Mouse (Mus musculus): ENCODE results near the gene Entpd2. TPM values are rescaled to one million over a fixed set of nuclear protein-coding genes. Genes with fewer than 3 reads are reported as not detected.

Entpd2 gene
- polyA plus RNA-seq (2015; fragmentation: Nextera tagmentation; extraction: Ambion mirVana) = 0.87 and 1.1 TPM in 2 replicates

DNA sequence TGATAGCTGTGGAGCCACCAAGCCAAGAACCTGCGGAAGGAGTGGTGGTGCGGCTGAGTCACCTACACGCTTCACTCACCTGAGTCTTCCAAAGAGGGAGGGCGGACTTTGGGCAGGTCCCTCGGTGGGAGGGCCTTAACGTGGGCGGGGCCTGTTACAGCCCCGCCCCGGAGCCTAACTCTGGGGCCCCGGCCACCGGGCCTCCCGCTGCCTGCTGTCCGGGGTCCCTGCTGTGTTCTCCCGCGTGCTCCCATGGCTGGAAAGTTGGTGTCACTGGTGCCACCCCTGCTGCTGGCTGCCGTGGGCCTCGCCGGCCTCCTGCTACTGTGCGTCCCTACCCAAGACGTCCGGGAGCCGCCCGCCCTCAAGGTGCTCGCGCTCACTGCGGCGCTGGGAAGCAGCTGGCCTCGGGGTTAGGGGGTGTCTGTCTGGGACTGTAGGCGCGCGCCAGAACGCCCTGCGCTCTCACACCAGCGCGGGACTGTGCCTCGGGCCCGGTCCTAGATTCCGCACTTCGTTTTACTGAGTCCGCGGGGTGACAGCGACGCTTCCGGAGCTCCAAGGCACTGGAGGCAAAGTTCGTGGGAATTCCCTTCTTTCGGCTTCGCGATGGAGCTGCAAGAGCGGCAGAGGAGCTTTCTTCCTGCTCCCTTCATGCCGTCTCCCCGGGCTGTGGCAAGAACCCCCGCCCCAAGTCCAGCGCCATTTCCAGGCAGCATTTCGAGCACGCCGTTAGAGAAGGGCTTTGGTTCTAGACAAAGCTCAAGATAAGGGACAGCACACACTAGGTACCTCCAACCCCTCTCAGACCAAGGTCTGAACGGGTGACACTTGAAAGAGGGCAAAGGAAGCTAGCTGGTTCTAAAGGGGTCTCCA is at the start of gene Entpd2:
TSS of gene Entpd2 (plus strand) at position 154 of the 876 bp plus-strand sequence.
- H3K9me3 ChIP-seq = no peaks in the 10 kb centered on the region
- peaks cover 30% of the 10 kb centered on the region for H3K4me1 ChIP-seq
- peak within 1 kb of the TSS; percentile 58 for H3K9ac ChIP-seq
- H3K27ac ChIP-seq = no peak within 1 kb of the TSS
- 0 out of 2 replicates have a peak, but pooled peaks have one; percentile 16 for ATAC-seq (ENCODE audit: insufficient number of reproducible peaks, insufficient read depth, low FRiP score, low TSS enrichment, low read depth)
- H3K27me3 ChIP-seq = peaks cover 73% of the 10 kb centered on the region
- H3K4me3 ChIP-seq = peak within 1 kb of the TSS; percentile 42
- H3K4me2 ChIP-seq = peak within 1 kb of the TSS; percentile 74
- H3K36me3 ChIP-seq = no peaks in the 10 kb centered on the region
- 1% methylated on average over 57 of the region's 57 CpGs for WGBS

DNA sequence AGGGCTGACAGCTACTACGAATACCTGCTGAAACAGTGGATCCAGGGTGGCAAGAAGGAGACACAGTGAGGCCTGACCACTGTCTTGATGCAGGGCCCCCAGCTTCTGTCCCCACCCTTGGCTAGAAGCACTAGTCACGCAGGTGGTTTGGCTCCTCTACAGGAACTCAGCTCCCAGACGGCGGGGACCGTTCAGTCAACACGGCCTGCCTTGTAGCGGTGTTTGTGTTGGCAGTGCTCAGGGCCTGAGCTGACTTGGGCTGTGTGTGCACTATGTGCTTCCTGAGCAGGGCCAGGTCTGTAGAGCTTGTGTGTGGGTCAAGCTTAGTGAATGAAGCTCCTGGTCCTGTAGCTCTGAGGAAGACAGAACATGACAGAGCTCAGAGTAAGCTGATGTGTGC is 47.5 kb upstream of the Entpd2 start:
- Histone ChIP-seq H3K27me3 (no peaks in the 10 kb centered on the region), H3K27ac (no peak overlapping the region), H3K4me1 (no peaks in the 10 kb centered on the region), H3K9me3 (no peaks in the 10 kb centered on the region), H3K4me2 (no peak overlapping the region), H3K36me3 (peaks cover 97% of the 10 kb centered on the region), H3K9ac (no peak overlapping the region), H3K4me3 (no peak overlapping the region)
- no peak for ATAC-seq (ENCODE audit: insufficient number of reproducible peaks, insufficient read depth, low FRiP score, low TSS enrichment, low read depth)
- 94% methylated on average over 7 of the region's 7 CpGs for WGBS

DNA sequence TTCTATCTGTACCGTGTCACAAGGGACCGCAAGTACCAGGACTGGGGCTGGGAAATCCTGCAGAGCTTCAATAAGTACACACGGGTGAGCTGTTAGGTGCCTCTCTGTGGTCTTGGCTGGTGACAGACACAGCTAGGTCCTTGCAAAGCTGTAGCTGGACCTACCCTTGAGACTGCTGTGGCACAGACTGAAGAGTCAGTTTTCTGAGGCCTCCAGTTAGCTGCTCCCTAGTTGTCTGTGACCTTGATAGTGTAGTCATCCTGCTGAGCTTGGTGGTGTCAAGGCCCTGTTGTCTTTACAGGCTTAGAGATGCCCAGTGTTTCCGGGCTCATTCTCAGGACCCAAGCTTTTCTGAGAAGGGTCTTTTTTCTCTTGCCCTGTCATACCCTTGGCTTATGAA is 46.2 kb upstream of the Entpd2 start:
- WGBS = 96% methylated on average over 4 of the region's 4 CpGs
- Histone ChIP-seq H3K9me3 (no peaks in the 10 kb centered on the region), H3K4me3 (no peak overlapping the region), H3K9ac (no peak overlapping the region), H3K27ac (no peak overlapping the region), H3K27me3 (no peaks in the 10 kb centered on the region), H3K4me2 (no peak overlapping the region), H3K4me1 (no peaks in the 10 kb centered on the region), H3K36me3 (peaks cover 90% of the 10 kb centered on the region)
- ATAC-seq (ENCODE audit: insufficient number of reproducible peaks, insufficient read depth, low FRiP score, low TSS enrichment, low read depth) = no peak

DNA sequence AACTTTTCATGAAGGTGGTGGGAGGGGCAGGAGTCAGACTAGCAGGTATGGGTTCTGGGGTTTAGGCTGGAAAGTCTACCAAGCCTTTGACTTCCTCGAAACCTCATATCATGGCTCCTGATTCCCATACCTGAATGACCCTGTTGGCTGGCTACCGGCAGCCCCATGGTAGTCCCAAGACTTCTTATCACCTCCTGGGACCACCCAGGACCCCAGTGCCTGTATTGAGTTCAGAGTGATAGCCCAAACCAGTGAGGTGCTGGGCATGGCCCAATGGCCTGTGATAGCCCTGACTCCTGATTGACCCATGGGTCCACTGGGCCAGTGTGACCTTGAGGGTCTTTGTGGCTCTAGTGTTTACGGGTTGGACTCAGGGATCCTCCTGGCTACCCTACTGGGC is 45.0 kb upstream of the Entpd2 start:
- no peak overlapping the region for H3K27ac ChIP-seq
- 93% methylated on average over 3 of the region's 3 CpGs for whole genome bisulfite sequencing

DNA sequence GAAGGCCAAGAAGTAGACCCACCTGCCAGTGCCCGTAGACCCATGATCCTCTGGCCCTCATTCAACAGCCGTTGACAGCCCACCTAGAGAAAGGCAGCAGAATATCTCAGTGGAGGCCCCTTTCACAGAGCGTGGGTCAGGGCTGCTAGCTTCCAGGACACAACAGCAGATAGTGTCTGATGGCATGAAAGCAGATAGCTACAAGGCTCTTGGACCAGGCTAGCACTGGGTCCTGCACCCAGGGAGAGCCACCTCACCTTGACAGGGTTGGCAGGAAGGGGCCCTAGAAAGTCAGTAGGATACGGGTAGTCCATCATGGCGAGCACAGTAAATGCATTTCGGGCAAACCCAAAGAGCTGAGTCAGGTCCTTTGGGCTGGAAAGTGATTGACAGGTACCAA is 41.5 kb upstream of the Entpd2 start:
- Histone ChIP-seq H3K4me3 (no peak overlapping the region), H3K9ac (no peak overlapping the region), H3K36me3 (peaks cover 50% of the 10 kb centered on the region), H3K9me3 (no peaks in the 10 kb centered on the region), H3K4me1 (peaks cover 26% of the 10 kb centered on the region), H3K27ac (no peak overlapping the region), H3K4me2 (no peak overlapping the region), H3K27me3 (no peaks in the 10 kb centered on the region)
- no peak for ATAC-seq (ENCODE audit: insufficient number of reproducible peaks, insufficient read depth, low FRiP score, low TSS enrichment, low read depth)
- 88% methylated on average over 6 of the region's 6 CpGs for WGBS

More for the DNA sequence above, 45.0 kb upstream of the Entpd2 start:
- H3K9me3 ChIP-seq = no peaks in the 10 kb centered on the region
- H3K36me3 ChIP-seq = peaks cover 82% of the 10 kb centered on the region
- H3K4me2 ChIP-seq = no peak overlapping the region
- H3K9ac ChIP-seq = no peak overlapping the region
- H3K4me1 ChIP-seq = peaks cover 11% of the 10 kb centered on the region
- no peak overlapping the region for H3K4me3 ChIP-seq
- ATAC-seq (ENCODE audit: insufficient number of reproducible peaks, insufficient read depth, low FRiP score, low TSS enrichment, low read depth) = no peak
- H3K27me3 ChIP-seq = no peaks in the 10 kb centered on the region

DNA sequence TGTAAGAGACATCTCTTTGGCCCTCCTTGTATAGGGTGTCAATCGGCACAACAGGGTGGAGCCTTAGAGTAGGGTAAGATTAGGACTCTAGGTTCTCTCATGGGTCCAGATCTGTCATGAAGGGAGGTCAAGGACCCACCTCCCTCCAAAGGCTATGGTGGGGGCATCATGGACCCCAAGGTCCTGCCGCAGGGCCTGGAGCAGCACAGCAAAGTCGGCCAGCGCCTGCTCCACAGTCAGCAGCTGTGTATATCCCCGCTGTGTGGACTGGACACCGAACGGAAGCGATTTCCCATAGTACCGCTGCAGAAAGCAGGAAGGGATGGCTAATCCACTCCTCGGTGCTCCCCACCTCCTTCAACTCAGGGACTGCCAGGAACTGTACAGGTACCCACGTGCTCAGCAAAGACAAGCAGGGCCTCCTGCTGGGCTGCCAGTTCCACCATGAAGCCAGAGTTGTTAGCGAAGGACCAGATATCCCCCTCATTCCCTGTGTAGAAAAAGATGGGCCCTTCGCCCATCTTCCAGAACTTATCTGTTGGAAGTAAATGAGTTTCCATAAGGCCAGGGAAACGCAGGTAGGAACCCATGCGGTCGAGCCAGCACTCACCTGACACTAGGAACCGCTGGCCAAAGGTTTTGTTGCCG is 40.1 kb upstream of the Entpd2 start:
- Histone ChIP-seq H3K4me1 (peaks cover 26% of the 10 kb centered on the region), H3K4me3 (peak overlapping the region; percentile 62), H3K4me2 (peak overlapping the region; percentile 91), H3K36me3 (peaks cover 37% of the 10 kb centered on the region), H3K9me3 (no peaks in the 10 kb centered on the region), H3K27ac (no peak overlapping the region), H3K27me3 (no peaks in the 10 kb centered on the region), H3K9ac (peak overlapping the region; percentile 76)
- peak; percentile 23; the same call in 1 of the 2 replicates for ATAC-seq (ENCODE audit: insufficient number of reproducible peaks, insufficient read depth, low FRiP score, low TSS enrichment, low read depth)
- WGBS = 36% methylated on average over 18 of the region's 18 CpGs

DNA sequence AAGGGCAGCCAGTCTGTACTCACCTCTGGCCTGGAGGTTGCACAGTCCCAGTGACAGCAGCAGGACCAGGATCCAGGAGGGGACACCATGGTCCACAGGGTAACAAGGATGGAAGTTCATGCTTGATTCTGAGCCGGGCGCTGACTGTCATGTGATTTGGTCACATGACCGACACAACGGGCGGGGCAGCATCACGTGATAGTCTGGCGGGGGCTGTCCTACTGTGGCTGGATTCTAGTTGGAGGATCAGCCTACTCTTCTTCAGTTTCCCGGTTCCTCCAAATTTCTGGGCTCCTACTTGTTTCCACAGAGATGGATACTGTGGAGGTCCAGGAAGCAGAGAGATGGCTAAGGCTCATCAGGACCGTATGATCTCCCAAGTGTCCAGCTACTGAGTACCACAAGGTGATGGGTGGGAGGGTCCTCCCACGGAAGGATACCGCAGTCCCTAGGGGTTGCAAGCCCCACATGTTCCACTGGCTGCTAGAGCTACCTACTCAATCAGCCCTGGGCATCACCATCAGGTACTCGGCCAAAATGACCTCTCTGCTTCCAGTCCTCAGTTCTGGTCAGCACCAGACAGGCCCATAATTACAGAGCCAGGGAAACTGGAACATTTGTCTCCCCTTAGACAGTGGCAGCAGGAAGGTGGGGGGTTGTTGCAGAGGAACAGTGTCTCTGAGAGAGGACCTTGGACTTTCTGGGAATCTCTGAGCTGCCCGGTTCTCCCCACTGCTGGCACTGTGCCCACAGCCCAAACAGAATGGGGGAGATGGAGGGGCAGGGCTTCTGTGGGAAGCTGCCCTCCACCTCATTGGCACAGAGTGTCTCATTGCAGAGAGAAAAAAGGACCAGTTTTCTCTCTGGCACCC is 39.2 kb upstream of the Entpd2 start, which contains the start of gene Dpp7:
TSS of gene Dpp7 (minus strand) at position 152 of the 872 bp plus-strand sequence.
- no peaks in the 10 kb centered on the region for H3K27me3 ChIP-seq
- peak within 1 kb of the TSS; percentile 76 for H3K9ac ChIP-seq
- peak within 1 kb of the TSS; percentile 91 for H3K4me2 ChIP-seq
- H3K27ac ChIP-seq = no peak within 1 kb of the TSS
- ATAC-seq (ENCODE audit: insufficient number of reproducible peaks, insufficient read depth, low FRiP score, low TSS enrichment, low read depth) = peak; percentile 62; the same call in 1 of the 2 replicates
- H3K9me3 ChIP-seq = no peaks in the 10 kb centered on the region
- H3K4me1 ChIP-seq = peaks cover 26% of the 10 kb centered on the region
- peaks cover 28% of the 10 kb centered on the region for H3K36me3 ChIP-seq
- peak within 1 kb of the TSS; percentile 62 for H3K4me3 ChIP-seq
- 5% methylated on average over 13 of the region's 13 CpGs for WGBS

DNA sequence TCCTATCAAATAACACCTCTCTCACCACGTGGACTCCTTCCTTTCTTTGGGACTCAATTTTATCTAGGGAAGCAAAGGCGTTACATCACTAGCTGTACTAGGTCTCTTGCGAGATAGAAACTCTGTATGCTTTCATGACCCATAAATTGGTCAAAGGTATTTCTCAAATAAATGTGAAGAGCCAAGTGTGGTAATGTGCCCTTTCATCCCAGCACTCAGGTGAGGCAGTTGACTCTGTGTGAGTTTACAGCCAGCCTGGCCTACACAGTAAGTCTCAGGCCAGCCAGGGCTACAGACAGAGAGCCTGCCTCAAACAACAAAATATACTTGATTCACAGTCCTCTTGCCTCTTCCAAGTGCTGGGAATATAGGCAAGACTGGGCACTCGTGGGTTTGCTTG is 35.8 kb upstream of the Entpd2 start:
- ATAC-seq (ENCODE audit: insufficient number of reproducible peaks, insufficient read depth, low FRiP score, low TSS enrichment, low read depth) = no peak
- no peaks in the 10 kb centered on the region for H3K9me3 ChIP-seq
- H3K4me3 ChIP-seq = no peak overlapping the region
- H3K4me2 ChIP-seq = no peak overlapping the region
- peaks cover 22% of the 10 kb centered on the region for H3K27me3 ChIP-seq
- peaks cover 2% of the 10 kb centered on the region for H3K36me3 ChIP-seq
- no peak overlapping the region for H3K9ac ChIP-seq
- peaks cover 24% of the 10 kb centered on the region for H3K4me1 ChIP-seq
- WGBS = 82% methylated on average over 4 of the region's 4 CpGs
- no peak overlapping the region for H3K27ac ChIP-seq

DNA sequence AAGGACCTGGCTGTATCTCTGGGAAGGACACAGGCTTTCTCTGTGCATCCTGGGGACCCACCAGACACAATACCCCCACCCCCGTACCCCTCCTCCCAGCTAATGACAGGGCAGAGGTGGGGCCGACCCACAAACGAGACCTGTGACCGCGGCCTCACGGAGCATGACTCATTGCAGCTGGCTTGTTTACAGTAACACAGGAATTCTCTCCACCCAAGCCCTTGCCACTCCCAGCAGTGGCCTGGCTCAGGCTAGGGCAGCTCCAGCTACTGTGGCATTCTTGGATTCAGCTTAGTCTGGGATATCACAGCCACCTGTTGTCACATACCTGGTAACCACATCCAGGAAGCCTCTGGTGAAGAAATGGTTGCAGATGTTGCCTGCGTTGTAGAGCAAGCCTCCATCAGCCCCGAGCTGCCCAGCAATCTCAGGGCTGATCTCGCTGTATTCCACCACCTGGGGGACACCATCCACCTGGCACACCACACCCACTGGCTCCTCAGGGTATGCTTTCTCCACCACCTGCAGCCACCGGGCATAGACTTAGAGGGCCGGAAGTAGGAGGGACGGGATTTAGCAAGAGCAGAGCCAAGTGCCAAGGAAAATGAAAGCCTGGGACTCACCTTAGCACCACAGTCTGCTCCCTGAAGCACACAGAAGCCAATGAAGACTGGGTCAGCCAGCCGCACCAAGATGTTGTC is 32.0 kb upstream of the Entpd2 start:
- Histone ChIP-seq H3K9me3 (no peaks in the 10 kb centered on the region), H3K4me3 (no peak overlapping the region), H3K4me2 (no peak overlapping the region), H3K4me1 (no peaks in the 10 kb centered on the region), H3K27ac (no peak overlapping the region), H3K27me3 (peaks cover 36% of the 10 kb centered on the region), H3K9ac (no peak overlapping the region), H3K36me3 (no peaks in the 10 kb centered on the region; the same call in none of the 2 replicates)
- no peak for ATAC-seq (ENCODE audit: insufficient number of reproducible peaks, insufficient read depth, low FRiP score, low TSS enrichment, low read depth)
- 51% methylated on average over 13 of the region's 13 CpGs for WGBS

DNA sequence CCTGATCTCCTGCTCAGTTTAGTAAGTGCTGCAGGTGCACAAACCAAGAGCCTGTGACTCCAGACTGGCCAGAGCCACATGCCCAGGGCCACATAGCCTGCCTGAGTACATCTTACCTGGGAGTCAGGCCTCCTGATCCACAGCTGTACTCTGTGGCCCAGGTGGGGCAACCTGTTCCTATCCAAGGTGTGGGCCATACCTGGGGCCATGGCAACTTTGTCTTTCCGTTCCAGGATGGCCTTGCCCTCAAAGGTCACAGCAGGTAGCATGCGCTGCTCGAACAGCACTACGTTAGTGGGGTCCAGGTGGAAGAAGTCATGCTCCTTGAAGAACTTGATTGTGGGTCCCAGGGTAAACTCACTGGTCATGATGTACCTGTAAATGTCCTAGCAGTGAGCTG is 31.4 kb upstream of the Entpd2 start:
- peaks cover 36% of the 10 kb centered on the region for H3K27me3 ChIP-seq
- ATAC-seq (ENCODE audit: insufficient number of reproducible peaks, insufficient read depth, low FRiP score, low TSS enrichment, low read depth) = no peak
- H3K36me3 ChIP-seq = no peaks in the 10 kb centered on the region; the same call in none of the 2 replicates
- peak overlapping the region; percentile 83; the same call in 1 of the 2 replicates for H3K9ac ChIP-seq
- H3K4me3 ChIP-seq = peak overlapping the region; percentile 66
- WGBS = 84% methylated on average over 4 of the region's 4 CpGs
- H3K27ac ChIP-seq = no peak overlapping the region
- H3K4me2 ChIP-seq = peak overlapping the region; percentile 96
- H3K9me3 ChIP-seq = no peaks in the 10 kb centered on the region
- H3K4me1 ChIP-seq = no peaks in the 10 kb centered on the region

DNA sequence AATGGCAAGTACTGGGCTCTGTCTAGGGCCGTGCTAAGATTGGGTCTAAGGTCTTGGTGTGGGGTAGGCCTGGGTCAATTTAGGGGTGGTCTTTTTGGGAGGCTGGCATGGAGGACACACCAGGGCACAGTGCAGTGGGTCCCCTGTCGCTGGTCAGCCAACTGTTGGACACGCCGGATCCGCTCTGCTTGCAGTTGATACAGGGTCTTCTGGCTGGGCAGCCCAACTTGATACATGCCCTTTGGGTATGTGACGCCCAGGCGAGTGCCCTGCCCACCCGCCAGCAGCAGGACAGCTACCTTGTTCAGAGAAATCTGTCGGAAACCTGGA is 30.9 kb upstream of the Entpd2 start:
- Histone ChIP-seq H3K27me3 (peaks cover 36% of the 10 kb centered on the region), H3K4me2 (peak overlapping the region; percentile 96), H3K4me1 (no peaks in the 10 kb centered on the region), H3K9ac (peak overlapping the region; percentile 83), H3K9me3 (no peaks in the 10 kb centered on the region), H3K36me3 (no peaks in the 10 kb centered on the region; the same call in none of the 2 replicates), H3K27ac (no peak overlapping the region), H3K4me3 (peak overlapping the region; percentile 66)
- WGBS = 28% methylated on average over 9 of the region's 9 CpGs
- ATAC-seq (ENCODE audit: insufficient number of reproducible peaks, insufficient read depth, low FRiP score, low TSS enrichment, low read depth) = no peak

Measured in embryonic facial prominence, embryonic 13.5 days (tissue).